Mouse (Mus musculus) heart, adult 9 months (tissue): ENCODE data around the gene Coq2.
A peak's percentile ranks its signal among the peaks of the same experiment; 100 is the strongest.

Experiments used
- DNase-seq, 2 experiments: peaks; one replicate each; pipeline ENCODE4 v3.0.0; 2022; ENCODE audit warnings: low spot score in 2 of 2

The Coq2 gene

GRCm38 (mm10) chr5:100674711-100675376 lies at the start of gene Coq2:
Gene Coq2 (minus strand): TSS chr5:100675140.
- DNase-seq: peak; percentile 64 to 85

- DNase-seq: peak; percentile 31 to 47
These were observed 44.5 kb upstream of the Coq2 start, which contains the start of gene Hpse for GRCm38 (mm10) chr5:100719235-100720088. Gene Hpse (minus strand): TSS chr5:100719716.

- DNase-seq: no peak
These were observed 41.8 kb upstream of the Coq2 start for GRCm38 (mm10) chr5:100716762-100717161.

- DNase-seq: no peak
These were observed 36.3 kb upstream of the Coq2 start for GRCm38 (mm10) chr5:100711219-100711618.

- peak; percentile 4 to 8 for DNase-seq
These were observed 35.1 kb upstream of the Coq2 start for GRCm38 (mm10) chr5:100710012-100710411.

- no peak for DNase-seq
These were observed 34.1 kb upstream of the Coq2 start for GRCm38 (mm10) chr5:100709035-100709434.

GRCm38 (mm10) chr5:100706675-100707074 lies 31.7 kb upstream of the Coq2 start:
- no peak for DNase-seq

GRCm38 (mm10) chr5:100704272-100704671 lies 29.3 kb upstream of the Coq2 start:
- no peak for DNase-seq

GRCm38 (mm10) chr5:100702325-100702724 lies 27.4 kb upstream of the Coq2 start:
- no peak for DNase-seq

GRCm38 (mm10) chr5:100700861-100701620 lies 26.1 kb upstream of the Coq2 start:
- DNase-seq: no peak

- no peak for DNase-seq
These were observed 22.9 kb upstream of the Coq2 start for GRCm38 (mm10) chr5:100697886-100698285.

GRCm38 (mm10) chr5:100697398-100697797 lies 22.5 kb upstream of the Coq2 start:
- DNase-seq: no peak

- DNase-seq: no peak
These were observed 10.7 kb upstream of the Coq2 start for GRCm38 (mm10) chr5:100685631-100686030.

GRCm38 (mm10) chr5:100680542-100680933 lies 5.6 kb upstream of the Coq2 start:
- no peak for DNase-seq

- no peak for DNase-seq
These were observed 5.1 kb upstream of the Coq2 start for GRCm38 (mm10) chr5:100679911-100680541.

GRCm38 (mm10) chr5:100673745-100674486 lies 1.0 kb downstream of the Coq2 start:
- peak; percentile 86 for DNase-seq

GRCm38 (mm10) chr5:100672403-100672802 lies 2.5 kb downstream of the Coq2 start:
- no peak for DNase-seq

- no peak for DNase-seq
These were observed 3.0 kb downstream of the Coq2 start for GRCm38 (mm10) chr5:100671897-100672296.

- DNase-seq: peak in 1 of 2 experiments; percentile 14
These were observed 3.5 kb downstream of the Coq2 start for GRCm38 (mm10) chr5:100671398-100671797.

GRCm38 (mm10) chr5:100666965-100667364 lies 8.0 kb downstream of the Coq2 start:
- no peak for DNase-seq

GRCm38 (mm10) chr5:100663854-100664253 lies 11.1 kb downstream of the Coq2 start:
- DNase-seq: peak in 1 of 2 experiments; percentile 29
